11 mouse cellular contexts compared by ENCODE assay signal in genomic region chr14:100634521-100634920, GRCm38 (mm10).
"Had no signal": no experiment of that assay in that cellular context is flagged by ENCODE, and none has a peak within 500 bp of the region (broad histone marks: within the 10 kb centered on the region; RNA-seq: fewer than 3 reads in every experiment).

No protein-coding gene starts in this region.

- H3K4me3 ChIP-seq: limb, embryonic 12.5 days; liver, embryonic 15.5 days; midbrain, embryonic 13.5 days; neural tube, embryonic 15.5 days had no signal

- H3K4me1 ChIP-seq: limb, embryonic 12.5 days; liver, embryonic 15.5 days; midbrain, embryonic 13.5 days; neural tube, embryonic 15.5 days had no signal

- H3K27ac ChIP-seq: limb, embryonic 12.5 days; liver, embryonic 15.5 days; midbrain, embryonic 13.5 days; neural tube, embryonic 15.5 days had no signal

- H3K9ac ChIP-seq: limb, embryonic 12.5 days; liver, embryonic 15.5 days; midbrain, embryonic 13.5 days; neural tube, embryonic 15.5 days had no signal

- H3K27me3 ChIP-seq: limb, embryonic 12.5 days; liver, embryonic 15.5 days; midbrain, embryonic 13.5 days; neural tube, embryonic 15.5 days had no signal

- H3K36me3 ChIP-seq: limb, embryonic 12.5 days; liver, embryonic 15.5 days; midbrain, embryonic 13.5 days; neural tube, embryonic 15.5 days had no signal

- DNase-seq: kidney, postnatal 25 days; layer of hippocampus, postnatal 36 days; lung, adult 2 months; lung, postnatal 36 days; right cerebral cortex, adult 18-20 months; right cerebral cortex, postnatal 25 days; thymus, postnatal 36 days had no signal
